Mouse (Mus musculus) thymus, adult 2 months (tissue): Measurements from ENCODE around the gene Ttc32.

Experiments
- CTCF ChIP-seq: fragments of 200-500 bp; IDR thresholded peaks from 2 replicates; pipeline ENCODE4 v1.5.1; 2012; ENCODE audit warnings: mild to moderate bottlenecking, control low read depth, low read length, moderate library complexity, borderline replicate concordance; ENCODE audit not compliant: control insufficient read depth, poor library complexity, insufficient read depth; ENCODE audit errors: extremely low read depth
- POLR2A ChIP-seq: fragments of 200-500 bp; IDR thresholded peaks from 2 replicates; pipeline ENCODE4 v1.6.1; 2012; ENCODE audit warnings: mild to moderate bottlenecking, low read length, control low read depth, moderate library complexity; ENCODE audit not compliant: control insufficient read depth, poor library complexity, insufficient read depth; ENCODE audit errors: extremely low read depth

GRCm38 (mm10) chr12:9077554-9078125 is 47.8 kb downstream of the Ttc32 start:
- TF ChIP-seq CTCF (no peak), POLR2A (no peak)
